Mouse (Mus musculus) embryonic facial prominence, embryonic 15.5 days (tissue): ENCODE results near the gene Daam1. TPM values are rescaled to one million over a fixed set of nuclear protein-coding genes. Genes with fewer than 3 reads are reported as not detected.

Experiments
- ATAC-seq: fragments of 200-750 bp; cut with Nextera tagmentation; 2 replicates; pipeline ENCODE4 v1.8.0; 2017; ENCODE audit warnings: low read depth, moderate TSS enrichment; ENCODE audit not compliant: insufficient number of reproducible peaks, low FRiP score, low TSS enrichment
- H3K27ac ChIP-seq: fragments of 300-500 bp; sonication (generic); replicated peaks from 2 replicates; pipeline ENCODE4 v1.5.1; 2015; ENCODE audit warnings: mild to moderate bottlenecking, inconsistent platforms
- H3K27me3 ChIP-seq: fragments of 300-500 bp; sonication (generic); 2 replicates; pipeline ENCODE4 v1.6.1; 2015; ENCODE audit warnings: inconsistent platforms
- H3K36me3 ChIP-seq: fragments of 300-500 bp; sonication (generic); 2 replicates; pipeline ENCODE4 v1.6.1; 2015; ENCODE audit warnings: mild to moderate bottlenecking, inconsistent platforms
- H3K4me1 ChIP-seq: fragments of 300-500 bp; sonication (generic); 2 replicates; pipeline ENCODE4 v1.6.1; 2015; ENCODE audit warnings: inconsistent platforms
- H3K4me2 ChIP-seq: fragments of 300-500 bp; sonication (generic); replicated peaks from 2 replicates; pipeline ENCODE4 v1.6.1; 2015; ENCODE audit warnings: mild to moderate bottlenecking, inconsistent platforms
- H3K4me3 ChIP-seq: fragments of 300-500 bp; sonication (generic); replicated peaks from 2 replicates; pipeline ENCODE4 v1.5.1; 2015; ENCODE audit warnings: mild to moderate bottlenecking, inconsistent platforms
- H3K9ac ChIP-seq: fragments of 300-500 bp; sonication (generic); 2 replicates; pipeline ENCODE4 v1.6.1; 2015; ENCODE audit warnings: inconsistent platforms
- H3K9me3 ChIP-seq: fragments of 300-500 bp; sonication (generic); replicated peaks from 2 replicates; pipeline ENCODE4 v1.6.1; 2016; ENCODE audit warnings: inconsistent platforms
- WGBS: fragments of 180-500 bp; shearing (Covaris S2); methylation state at CpG from one replicate; pipeline ENCODE4 v1.1.7; 2015; 5-methylcytosine and 5-hydroxymethylcytosine counted together
- polyA plus RNA-seq: library from polyadenylated mRNA; unstranded; fragments of >200 nt; fragmentation: Nextera tagmentation; extraction: Ambion mirVana; gene quantifications from 2 replicates; pipeline ENCODE4 v1.2.1, GENCODE M21; 2015

The Daam1 gene
- polyA plus RNA-seq, 1 experiment from 2014 or later: 11.7 TPM

- Histone ChIP-seq H3K4me2 (no peak overlapping the region), H3K9ac (no peak overlapping the region), H3K36me3 (peaks cover 51% of the 10 kb centered on the region), H3K4me3 (no peak overlapping the region), H3K27ac (no peak overlapping the region), H3K4me1 (0 out of 2 replicates have a peak, but pooled peaks cover 4% of the 10 kb centered on the region), H3K27me3 (no peaks in the 10 kb centered on the region), H3K9me3 (no peaks in the 10 kb centered on the region)
- ATAC-seq: no peak
- WGBS: 71% methylated on average over 2 of the region's 2 CpGs
These were observed 156.3 kb downstream of the Daam1 start for GRCm38 (mm10) chr12:71987161-71987560.

GRCm38 (mm10) chr12:71987885-71988284, 157.0 kb downstream of the Daam1 start:
- no peaks in the 10 kb centered on the region for H3K9me3 ChIP-seq
- peaks cover 53% of the 10 kb centered on the region for H3K36me3 ChIP-seq
- no peak for ATAC-seq
- H3K27ac ChIP-seq: no peak overlapping the region
- H3K4me1 ChIP-seq: 0 out of 2 replicates have a peak, but pooled peaks cover 4% of the 10 kb centered on the region
- H3K4me3 ChIP-seq: no peak overlapping the region
- no peak overlapping the region for H3K4me2 ChIP-seq
- WGBS: 81% methylated on average over 4 of the region's 4 CpGs
- H3K27me3 ChIP-seq: no peaks in the 10 kb centered on the region
- no peak overlapping the region for H3K9ac ChIP-seq

GRCm38 (mm10) chr12:71989596-71989995, 158.7 kb downstream of the Daam1 start:
- ATAC-seq: no peak
- 95% methylated on average over 17 of the region's 17 CpGs for WGBS
- Histone ChIP-seq H3K27ac (no peak overlapping the region), H3K9ac (no peak overlapping the region), H3K4me2 (no peak overlapping the region), H3K27me3 (no peaks in the 10 kb centered on the region), H3K4me3 (no peak overlapping the region), H3K4me1 (no peaks in the 10 kb centered on the region), H3K36me3 (peaks cover 46% of the 10 kb centered on the region), H3K9me3 (no peaks in the 10 kb centered on the region)

- no peak overlapping the region for H3K4me2 ChIP-seq
- H3K27me3 ChIP-seq: no peaks in the 10 kb centered on the region
- no peak overlapping the region for H3K4me3 ChIP-seq
- H3K9me3 ChIP-seq: no peaks in the 10 kb centered on the region
- ATAC-seq: no peak
- H3K27ac ChIP-seq: no peak overlapping the region
- no peaks in the 10 kb centered on the region; the same call in 1 of the 2 replicates for H3K4me1 ChIP-seq
- H3K36me3 ChIP-seq: peaks cover 31% of the 10 kb centered on the region
- WGBS: 92% methylated on average over 18 of the region's 18 CpGs
- H3K9ac ChIP-seq: no peak overlapping the region
These were observed 161.8 kb downstream of the Daam1 start for GRCm38 (mm10) chr12:71992599-71993210.

- no peak for ATAC-seq
- WGBS: 64% methylated on average over 8 of the region's 8 CpGs
- H3K36me3 ChIP-seq: peaks cover 16% of the 10 kb centered on the region
These were observed 165.0 kb downstream of the Daam1 start for GRCm38 (mm10) chr12:71995831-71996230.

GRCm38 (mm10) chr12:71996920-71997319, 166.0 kb downstream of the Daam1 start:
- H3K4me3 ChIP-seq: no peak overlapping the region
- no peak for ATAC-seq
- H3K9me3 ChIP-seq: no peaks in the 10 kb centered on the region
- H3K9ac ChIP-seq: no peak overlapping the region
- H3K27ac ChIP-seq: no peak overlapping the region
- no peak overlapping the region for H3K4me2 ChIP-seq
- H3K4me1 ChIP-seq: no peaks in the 10 kb centered on the region; the same call in 1 of the 2 replicates
- no peaks in the 10 kb centered on the region for H3K27me3 ChIP-seq
- 73% methylated on average over 2 of the region's 2 CpGs for WGBS
- H3K36me3 ChIP-seq: peaks cover 8% of the 10 kb centered on the region

More at GRCm38 (mm10) chr12:71995831-71996230, 165.0 kb downstream of the Daam1 start:
- Histone ChIP-seq H3K27me3 (no peaks in the 10 kb centered on the region), H3K9me3 (no peaks in the 10 kb centered on the region), H3K4me1 (no peaks in the 10 kb centered on the region; the same call in 1 of the 2 replicates), H3K9ac (no peak overlapping the region), H3K4me3 (no peak overlapping the region), H3K27ac (0 out of 2 replicates have a peak overlapping the region, but pooled peaks have one; percentile 28), H3K4me2 (no peak overlapping the region)

GRCm38 (mm10) chr12:71997364-71997763, 166.5 kb downstream of the Daam1 start:
- Histone ChIP-seq H3K36me3 (peaks cover 6% of the 10 kb centered on the region), H3K27ac (no peak overlapping the region), H3K4me3 (no peak overlapping the region), H3K9ac (no peak overlapping the region), H3K4me1 (no peaks in the 10 kb centered on the region; the same call in 1 of the 2 replicates), H3K27me3 (no peaks in the 10 kb centered on the region), H3K4me2 (no peak overlapping the region), H3K9me3 (no peaks in the 10 kb centered on the region)
- 68% methylated on average over 4 of the region's 4 CpGs for WGBS
- no peak for ATAC-seq

- Histone ChIP-seq H3K27ac (no peak overlapping the region), H3K36me3 (no peaks in the 10 kb centered on the region), H3K9ac (no peak overlapping the region), H3K4me2 (no peak overlapping the region), H3K4me3 (no peak overlapping the region), H3K27me3 (no peaks in the 10 kb centered on the region), H3K9me3 (no peaks in the 10 kb centered on the region), H3K4me1 (no peaks in the 10 kb centered on the region; the same call in 1 of the 2 replicates)
- 65% methylated on average over 4 of the region's 4 CpGs for WGBS
- no peak for ATAC-seq
These were observed 167.8 kb downstream of the Daam1 start for GRCm38 (mm10) chr12:71998653-71999052.

- H3K27me3 ChIP-seq: no peaks in the 10 kb centered on the region
- H3K4me2 ChIP-seq: no peak overlapping the region
- no peak overlapping the region for H3K9ac ChIP-seq
- 83% methylated on average over 2 of the region's 2 CpGs for WGBS
- no peaks in the 10 kb centered on the region for H3K9me3 ChIP-seq
- H3K4me1 ChIP-seq: no peaks in the 10 kb centered on the region; the same call in 1 of the 2 replicates
- no peak for ATAC-seq
- no peak overlapping the region for H3K27ac ChIP-seq
- no peak overlapping the region for H3K4me3 ChIP-seq
- H3K36me3 ChIP-seq: no peaks in the 10 kb centered on the region
These were observed 168.8 kb downstream of the Daam1 start for GRCm38 (mm10) chr12:71999671-72000070.

GRCm38 (mm10) chr12:72001811-72002210, 170.9 kb downstream of the Daam1 start:
- no peaks in the 10 kb centered on the region for H3K9me3 ChIP-seq
- H3K27ac ChIP-seq: no peak overlapping the region
- no peak for ATAC-seq
- no peaks in the 10 kb centered on the region for H3K27me3 ChIP-seq
- H3K4me3 ChIP-seq: no peak overlapping the region
- H3K36me3 ChIP-seq: no peaks in the 10 kb centered on the region
- WGBS: 84% methylated on average over 1 of the region's 1 CpGs
- no peak overlapping the region for H3K9ac ChIP-seq
- H3K4me1 ChIP-seq: no peaks in the 10 kb centered on the region
- no peak overlapping the region for H3K4me2 ChIP-seq

- 87% methylated on average over 3 of the region's 3 CpGs for WGBS
- no peak overlapping the region for H3K4me2 ChIP-seq
- H3K4me3 ChIP-seq: no peak overlapping the region
- no peaks in the 10 kb centered on the region for H3K9me3 ChIP-seq
- H3K9ac ChIP-seq: no peak overlapping the region
- H3K36me3 ChIP-seq: no peaks in the 10 kb centered on the region
- no peak overlapping the region for H3K27ac ChIP-seq
- ATAC-seq: no peak
- no peaks in the 10 kb centered on the region for H3K4me1 ChIP-seq
- H3K27me3 ChIP-seq: no peaks in the 10 kb centered on the region
These were observed 174.4 kb downstream of the Daam1 start for GRCm38 (mm10) chr12:72005307-72005706.

GRCm38 (mm10) chr12:72007656-72008055, 176.8 kb downstream of the Daam1 start:
- H3K9ac ChIP-seq: no peak overlapping the region
- WGBS: 80% methylated on average over 3 of the region's 3 CpGs
- H3K27ac ChIP-seq: no peak overlapping the region
- H3K4me3 ChIP-seq: no peak overlapping the region
- no peaks in the 10 kb centered on the region for H3K36me3 ChIP-seq
- no peaks in the 10 kb centered on the region for H3K27me3 ChIP-seq
- ATAC-seq: no peak
- no peak overlapping the region for H3K4me2 ChIP-seq
- H3K4me1 ChIP-seq: no peaks in the 10 kb centered on the region
- H3K9me3 ChIP-seq: no peaks in the 10 kb centered on the region
